Mouse (Mus musculus): ENCODE data around the gene Ms4a6b.
A peak's percentile ranks its signal among the peaks of the same experiment; 100 is the strongest.
"Not testable (repeated sequence)": the region's sequence is repeated elsewhere in the genome, so short reads cannot be mapped to it uniquely, and the experiment has no call there.

The Ms4a6b gene

DNA sequence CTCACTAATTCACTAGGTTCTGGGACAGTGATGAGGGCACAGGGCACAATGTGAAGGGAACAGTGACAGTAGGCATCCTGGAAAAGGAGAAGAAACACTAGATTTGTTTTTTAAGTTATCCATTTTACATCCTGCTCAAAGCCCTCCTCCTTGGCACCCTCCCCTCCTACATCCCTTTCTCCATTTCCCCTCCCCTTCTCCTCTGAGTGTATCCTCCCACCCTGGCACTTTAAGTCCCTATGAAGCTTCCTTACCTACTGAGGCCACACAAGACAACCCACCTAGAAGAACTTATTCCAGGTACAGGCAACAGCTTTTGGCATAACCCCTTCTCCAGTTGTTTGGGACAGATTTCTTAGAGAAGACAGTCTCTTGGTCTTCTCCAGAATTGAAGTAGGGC is at the start of gene Ms4a6b:
Ms4a6b (plus strand) TSS at position 267 of the 400 bp plus-strand sequence.
- no peak for DNase-seq

GRCm38 (mm10) chr19:11468361-11468760 is 48.0 kb upstream of the Ms4a6b start:
- DNase-seq, result not testable (repeated sequence)

- DNase-seq, result not testable (repeated sequence)
These were observed 47.1 kb upstream of the Ms4a6b start, which contains the start of gene Ms4a6c for GRCm38 (mm10) chr19:11469215-11469614. Gene Ms4a6c, plus strand, starts transcription at chr19:11469366.

DNA sequence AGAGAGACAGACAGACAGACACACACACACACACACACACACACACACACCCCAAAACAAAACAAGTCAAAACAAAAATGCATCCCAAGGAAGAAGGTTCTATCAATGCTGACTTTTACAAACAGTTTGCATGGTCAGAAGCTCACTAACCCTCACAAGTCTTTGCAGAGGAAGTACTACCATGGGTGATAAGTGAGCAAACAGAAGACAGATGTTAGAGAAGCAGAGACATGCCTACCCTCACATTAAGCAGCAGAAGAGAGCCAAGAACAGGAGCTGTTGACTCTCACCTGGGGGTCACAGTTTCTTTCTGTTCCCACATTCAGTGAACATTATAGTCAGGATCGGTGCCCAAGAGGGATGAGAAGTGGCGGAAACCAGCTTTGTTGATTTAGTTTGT is 36.6 kb upstream of the Ms4a6b start:
- DNase-seq, result no peak

GRCm38 (mm10) chr19:11482684-11483083 is 33.6 kb upstream of the Ms4a6b start:
- no peak for DNase-seq

DNA sequence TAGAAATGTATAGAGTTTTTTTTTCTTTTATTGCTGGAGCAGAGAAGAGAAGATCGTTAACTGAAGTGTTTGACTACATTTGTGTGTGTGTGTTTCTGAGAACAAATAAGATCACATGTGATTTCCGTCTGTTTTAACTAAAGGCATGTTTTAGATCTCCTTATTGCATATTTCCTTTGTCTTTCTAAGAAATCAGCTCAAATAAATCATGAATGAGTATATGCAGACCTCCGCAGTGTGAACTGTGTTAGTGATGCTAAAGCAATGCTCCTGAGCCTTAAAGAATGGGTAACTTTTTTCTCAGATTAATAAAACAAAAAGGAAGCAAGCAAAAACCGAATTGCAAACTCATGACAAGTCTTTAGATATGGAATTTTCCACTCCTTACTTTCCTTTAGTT is 32.4 kb upstream of the Ms4a6b start:
- DNase-seq, result no peak

DNA sequence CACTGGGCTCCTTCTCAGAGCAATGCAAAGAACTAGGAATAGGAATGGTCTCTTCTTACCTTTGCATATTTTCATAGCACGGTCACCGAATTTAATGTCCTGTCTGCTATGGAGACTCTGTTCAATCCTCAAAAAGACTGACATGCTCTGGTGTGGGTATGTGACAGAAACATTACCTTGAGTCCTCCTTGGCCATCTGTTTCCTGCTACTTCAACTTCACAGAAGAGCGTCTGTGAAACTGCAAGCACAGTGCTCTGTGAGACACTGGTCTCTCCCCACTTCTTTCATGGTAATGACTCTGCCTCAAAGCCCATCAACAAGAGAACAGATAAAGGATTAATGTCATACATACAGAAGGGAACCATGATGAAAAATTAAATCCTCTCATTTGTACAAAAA is 31.9 kb upstream of the Ms4a6b start:
- no peak for DNase-seq

DNA sequence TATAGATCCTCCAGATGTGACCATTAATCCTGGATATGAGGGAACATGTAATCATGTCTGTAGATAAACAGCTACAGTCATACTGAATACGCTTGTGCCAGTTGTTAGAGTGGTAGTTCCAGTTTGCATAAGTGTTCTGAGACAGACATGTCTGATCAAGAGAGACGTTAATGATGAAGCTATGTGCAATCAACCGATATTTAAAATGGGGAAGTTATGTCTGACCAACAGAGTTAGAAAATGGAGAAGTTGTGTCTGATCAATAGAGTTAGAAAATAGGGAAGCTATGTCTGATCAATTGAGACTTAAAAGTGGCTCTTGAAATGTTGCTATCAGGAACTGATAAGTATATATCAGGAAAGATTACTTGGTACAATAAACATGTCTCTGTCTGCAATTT is 31.0 kb upstream of the Ms4a6b start:
- DNase-seq, result no peak

GRCm38 (mm10) chr19:11485746-11486145 is 30.6 kb upstream of the Ms4a6b start, which contains the start of gene Gm8369:
Gene Gm8369, plus strand, starts transcription at chr19:11485938.
- no peak for DNase-seq

DNA sequence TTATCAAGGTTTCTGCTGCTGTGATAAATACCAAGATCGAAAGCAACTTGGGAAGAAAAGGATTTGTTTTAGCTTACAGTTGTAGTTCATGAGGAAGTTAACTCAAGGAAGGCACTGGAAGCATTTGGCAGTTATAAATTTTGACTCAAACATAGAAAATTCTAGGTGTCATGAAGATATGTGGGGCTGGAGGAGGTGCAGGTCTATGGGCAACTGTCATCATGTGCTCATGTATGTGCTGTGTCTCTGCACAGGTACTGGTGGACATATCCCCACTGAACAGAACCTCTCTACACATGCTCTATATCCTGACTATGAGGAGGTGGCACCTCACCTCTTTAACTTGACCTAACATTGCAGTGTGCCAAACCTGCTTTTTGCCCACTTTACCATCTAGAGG is 29.7 kb upstream of the Ms4a6b start:
- no peak for DNase-seq

GRCm38 (mm10) chr19:11491406-11492189 is 24.7 kb upstream of the Ms4a6b start:
- no peak for DNase-seq

- DNase-seq, result no peak
These were observed 23.6 kb upstream of the Ms4a6b start for GRCm38 (mm10) chr19:11492671-11493070.

DNA sequence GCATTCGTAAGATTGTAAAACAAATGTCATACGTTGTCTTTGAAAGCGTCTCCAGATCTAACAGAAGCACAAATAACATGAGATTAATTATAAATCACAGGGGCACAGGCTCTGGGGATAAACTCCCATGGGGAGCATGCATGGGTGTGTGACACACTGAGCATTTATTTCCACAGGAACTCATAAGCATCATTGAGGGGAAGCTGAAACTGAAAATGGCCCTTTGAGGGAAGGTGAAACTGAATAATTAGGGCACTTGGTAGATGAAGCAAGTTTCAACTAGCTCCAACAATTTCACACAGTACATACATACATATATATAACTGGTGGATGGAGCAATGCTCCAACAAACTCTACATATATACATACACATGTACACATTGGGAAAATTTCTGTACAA is 21.8 kb upstream of the Ms4a6b start:
- DNase-seq, result no peak

DNA sequence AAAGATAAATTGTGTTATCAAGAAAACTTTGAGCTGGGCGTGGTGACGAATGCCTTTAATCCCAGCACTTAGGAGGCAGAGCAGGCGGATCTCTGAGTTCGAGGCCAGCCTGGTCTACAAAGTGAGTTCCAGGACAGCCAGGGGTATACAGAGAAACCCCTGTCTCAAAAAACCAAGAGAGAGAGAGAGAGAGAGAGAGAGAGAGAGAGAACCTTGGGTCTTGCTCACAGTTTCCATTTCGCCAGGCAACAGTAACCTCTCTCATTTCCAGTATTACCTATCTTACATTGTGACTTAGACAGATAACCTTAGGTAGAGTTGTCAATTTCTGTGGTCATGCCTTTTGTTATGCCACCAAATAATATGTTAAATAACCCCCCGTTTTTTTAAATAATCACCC is 20.0 kb upstream of the Ms4a6b start:
- DNase-seq, result no peak

DNA sequence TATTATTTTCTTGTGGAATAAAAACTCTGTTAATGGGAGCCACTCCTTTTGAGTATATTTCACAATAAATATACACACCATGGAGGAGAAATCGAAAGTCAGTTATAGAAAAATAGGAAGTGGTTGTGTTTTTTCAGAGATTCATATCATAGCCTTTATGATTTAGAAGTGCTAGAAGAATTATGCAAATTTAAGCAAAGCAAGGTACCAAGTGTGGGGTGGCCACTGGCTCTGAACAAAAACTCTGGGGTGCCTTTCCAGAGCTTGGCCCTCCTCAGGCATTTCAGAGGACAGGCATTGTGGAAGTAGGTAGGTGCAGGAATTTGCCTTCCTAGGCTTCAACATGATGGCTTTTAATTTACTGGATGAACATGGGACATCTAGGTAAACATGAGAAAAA is 19.0 kb upstream of the Ms4a6b start:
- not testable (repeated sequence) for DNase-seq

DNA sequence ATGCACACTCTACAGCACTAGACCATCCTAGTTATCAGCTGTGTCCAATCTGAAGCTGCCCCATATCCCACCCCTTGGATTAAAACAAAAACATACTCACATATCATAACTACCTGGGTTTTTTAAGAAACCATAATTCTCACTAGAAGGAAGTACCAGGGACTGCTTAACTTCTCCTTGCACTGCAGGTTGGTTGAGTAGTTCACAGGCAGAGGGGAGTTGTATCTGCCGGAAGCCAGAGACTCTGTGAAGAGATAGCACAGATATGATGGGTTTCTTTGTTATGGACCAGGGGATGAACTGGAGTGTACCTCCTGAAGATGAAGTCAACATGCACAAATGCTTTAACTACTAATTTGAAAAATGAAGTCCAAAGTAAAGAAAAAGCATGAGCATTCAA is 15.5 kb upstream of the Ms4a6b start:
- no peak for DNase-seq

GRCm38 (mm10) chr19:11501326-11501725 is 15.0 kb upstream of the Ms4a6b start:
- DNase-seq, result no peak

DNA sequence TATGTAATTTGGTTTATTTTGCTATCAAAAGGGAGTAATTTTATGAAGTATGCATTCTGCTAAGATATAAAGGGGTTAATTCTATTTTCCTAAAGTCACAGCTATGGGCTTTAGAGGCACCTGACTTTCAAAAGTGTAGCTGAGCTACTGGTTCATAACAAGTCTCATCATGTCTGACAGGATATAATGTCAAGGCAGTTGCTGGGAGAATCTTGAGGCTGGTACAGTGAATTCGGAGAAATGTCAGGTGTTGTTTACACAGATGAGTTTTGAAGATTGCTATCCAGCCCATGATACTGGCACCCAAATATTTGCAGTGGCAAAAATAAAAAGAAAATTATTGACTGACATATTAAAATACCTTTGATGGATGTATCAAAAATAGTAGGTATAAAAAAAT is 11.5 kb upstream of the Ms4a6b start:
- DNase-seq, result no peak

- no peak for DNase-seq
These were observed 2.9 kb upstream of the Ms4a6b start for GRCm38 (mm10) chr19:11513458-11513857.

- peak; percentile 54 for DNase-seq
These were observed 533 bp downstream of the Ms4a6b start for GRCm38 (mm10) chr19:11516845-11517244.

GRCm38 (mm10) chr19:11517373-11517772 is 1.1 kb downstream of the Ms4a6b start:
- DNase-seq, result not testable (repeated sequence)

- peak; percentile 21 for DNase-seq
These were observed 2.0 kb downstream of the Ms4a6b start for GRCm38 (mm10) chr19:11518356-11518755.

GRCm38 (mm10) chr19:11520146-11520545 is 3.8 kb downstream of the Ms4a6b start:
- DNase-seq, result no peak

DNA sequence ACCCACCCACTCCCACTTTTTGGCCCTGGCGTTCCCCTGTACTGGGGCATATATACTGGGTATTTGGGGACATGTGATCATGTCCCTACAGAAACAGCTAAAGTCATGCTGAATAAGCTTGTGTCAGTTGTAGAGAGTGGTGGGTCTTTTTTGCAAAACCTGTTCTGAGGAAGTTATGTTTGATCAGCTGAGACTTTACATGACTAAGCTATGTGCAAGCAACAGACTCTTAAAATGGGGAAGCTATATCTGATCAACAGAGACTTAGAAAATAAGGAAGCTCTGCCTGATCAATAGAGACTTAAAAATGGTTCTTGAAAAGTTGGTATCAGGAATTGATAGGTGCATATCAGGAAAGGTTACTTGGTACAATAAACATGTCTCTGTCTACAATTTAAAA is 17.1 kb downstream of the Ms4a6b start:
- no peak for DNase-seq

- DNase-seq, result no peak
These were observed 17.7 kb downstream of the Ms4a6b start for GRCm38 (mm10) chr19:11533888-11534445.
